Mouse (Mus musculus) liver, postnatal 0 days (tissue): Measurements from ENCODE around the gene Ube2j2. TPM values are rescaled to one million over a fixed set of nuclear protein-coding genes. Genes with fewer than 3 reads are reported as not detected.
A peak's percentile ranks its signal among the peaks of the same experiment; 100 is the strongest.

Experiments
- ATAC-seq: fragments of 200-750 bp; cut with Nextera tagmentation; 2 replicates; pipeline ENCODE4 v1.8.0; 2017; ENCODE audit warnings: mild to moderate bottlenecking, moderate library complexity
- DNase-seq: peaks from one replicate; pipeline ENCODE4 v3.0.0-alpha.2; 2016
- H3K27ac ChIP-seq: fragments of 300-500 bp; sonication (generic); 2 replicates; pipeline ENCODE4 v1.5.1; 2014; ENCODE audit warnings: antibody characterized with exemption, moderate library complexity, mild to moderate bottlenecking, low read depth
- H3K27me3 ChIP-seq: fragments of 300-500 bp; sonication (generic); 2 replicates; pipeline ENCODE4 v1.6.1; 2014; ENCODE audit warnings: low read length, control low read depth, mixed read lengths; ENCODE audit not compliant: insufficient read depth
- H3K36me3 ChIP-seq: fragments of 300-500 bp; sonication (generic); replicated peaks from 2 replicates; pipeline ENCODE4 v1.6.1; 2014; ENCODE audit warnings: mild to moderate bottlenecking, control low read depth, low read length, moderate library complexity, mixed read lengths; ENCODE audit not compliant: insufficient read depth
- H3K4me1 ChIP-seq: fragments of 300-500 bp; sonication (generic); 2 replicates; pipeline ENCODE4 v1.6.1; 2014; ENCODE audit warnings: antibody characterized with exemption, mild to moderate bottlenecking, control low read depth; ENCODE audit not compliant: insufficient read depth
- H3K4me2 ChIP-seq: fragments of 300-500 bp; sonication (generic); 2 replicates; pipeline ENCODE4 v1.6.1; 2014; ENCODE audit warnings: low read depth, mild to moderate bottlenecking, low read length, moderate library complexity, mixed read lengths
- H3K4me3 ChIP-seq: fragments of 300-500 bp; sonication (generic); 2 replicates; pipeline ENCODE4 v1.5.1; 2014; ENCODE audit warnings: low read depth, low read length
- H3K9ac ChIP-seq: fragments of 300-500 bp; sonication (generic); replicated peaks from 2 replicates; pipeline ENCODE4 v1.6.1; 2014; ENCODE audit warnings: mild to moderate bottlenecking, moderate library complexity
- H3K9me3 ChIP-seq: fragments of 300-500 bp; sonication (generic); 2 replicates; pipeline ENCODE4 v1.6.1; 2016; ENCODE audit warnings: mild to moderate bottlenecking, control low read depth, low read length, mixed read lengths
- CTCF ChIP-seq: sonication (generic); IDR thresholded peaks from 2 replicates; pipeline ENCODE4 v1.5.1; 2016; ENCODE audit warnings: antibody characterized with exemption, low read depth
- EP300 ChIP-seq: IDR thresholded peaks from 2 replicates; pipeline ENCODE4 v1.6.1; 2016; ENCODE audit warnings: antibody characterized with exemption, low read depth, mild to moderate bottlenecking
- WGBS: fragments of 180-500 bp; shearing (Covaris S2); extraction: QIAGEN DNeasy Blood & Tissue Kit; methylation state at CpG from one replicate; pipeline ENCODE4 v1.1.7; 2014; ENCODE audit not compliant: insufficient replicate concordance; 5-methylcytosine and 5-hydroxymethylcytosine counted together
- polyA plus RNA-seq: library from polyadenylated mRNA; unstranded; fragments of >200 nt; fragmentation: Nextera tagmentation; extraction: Ambion mirVana; gene quantifications from 2 replicates; pipeline ENCODE4 v1.2.1, GENCODE M21; 2015

The Ube2j2 gene
- polyA plus RNA-seq, 1 experiment from 2014 or later: 45.9 TPM

DNA sequence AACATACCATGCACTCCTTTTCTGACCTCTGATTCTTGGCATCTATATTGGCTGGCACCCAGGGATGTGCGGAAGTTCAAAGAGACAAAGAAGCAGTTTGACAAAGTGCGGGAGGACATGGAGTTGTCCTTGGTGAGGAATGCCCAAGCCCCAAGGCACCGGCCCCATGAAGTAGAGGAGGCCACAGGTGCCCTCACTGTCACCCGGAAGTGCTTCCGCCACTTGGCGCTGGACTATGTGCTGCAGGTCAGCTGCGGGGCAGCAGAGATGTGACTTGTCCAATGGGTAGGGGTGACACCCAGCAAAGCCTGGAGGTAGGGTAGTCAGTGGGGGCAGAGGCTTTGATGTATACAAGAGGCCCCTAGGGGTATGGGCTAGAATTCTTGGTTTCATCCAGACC is 44.3 kb upstream of the Ube2j2 start:
- Histone ChIP-seq H3K27me3 (no peaks in the 10 kb centered on the region), H3K4me1 (peaks cover 15% of the 10 kb centered on the region), H3K27ac (no peak overlapping the region), H3K4me2 (no peak overlapping the region), H3K4me3 (no peak overlapping the region), H3K9ac (no peak overlapping the region), H3K36me3 (peaks cover 47% of the 10 kb centered on the region), H3K9me3 (no peaks in the 10 kb centered on the region)
- no peak for ATAC-seq
- DNase-seq: no peak
- 86% methylated on average over 7 of the region's 7 CpGs for WGBS
- no peak for TF ChIP-seq CTCF
- TF ChIP-seq EP300: no peak

DNA sequence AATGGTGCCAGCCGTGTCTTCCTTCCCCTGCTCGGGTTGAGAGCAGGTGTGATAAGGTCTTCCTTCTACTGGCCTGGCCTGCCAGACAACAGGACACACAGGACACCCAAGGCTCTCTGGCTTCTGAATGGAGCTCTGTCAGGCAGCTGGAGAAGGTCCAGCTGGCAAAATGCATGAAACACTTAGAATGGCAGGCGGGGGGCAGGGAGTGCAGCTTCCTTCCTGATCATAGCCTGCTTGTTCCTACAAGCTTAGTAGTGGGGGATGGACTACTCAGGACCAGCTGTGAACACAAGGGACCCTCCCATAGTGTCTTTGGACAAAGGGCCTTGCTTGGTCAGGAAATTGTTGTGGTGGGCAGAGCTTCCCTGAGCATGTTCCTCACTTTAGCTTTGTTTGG is 42.4 kb upstream of the Ube2j2 start:
- Histone ChIP-seq H3K36me3 (peaks cover 46% of the 10 kb centered on the region), H3K4me3 (no peak overlapping the region), H3K9ac (no peak overlapping the region), H3K4me2 (no peak overlapping the region), H3K9me3 (no peaks in the 10 kb centered on the region), H3K27ac (no peak overlapping the region), H3K27me3 (no peaks in the 10 kb centered on the region), H3K4me1 (no peaks in the 10 kb centered on the region)
- no peak for DNase-seq
- ATAC-seq: no peak
- TF ChIP-seq EP300: no peak
- no peak for TF ChIP-seq CTCF
- 80% methylated on average over 3 of the region's 3 CpGs for WGBS

DNA sequence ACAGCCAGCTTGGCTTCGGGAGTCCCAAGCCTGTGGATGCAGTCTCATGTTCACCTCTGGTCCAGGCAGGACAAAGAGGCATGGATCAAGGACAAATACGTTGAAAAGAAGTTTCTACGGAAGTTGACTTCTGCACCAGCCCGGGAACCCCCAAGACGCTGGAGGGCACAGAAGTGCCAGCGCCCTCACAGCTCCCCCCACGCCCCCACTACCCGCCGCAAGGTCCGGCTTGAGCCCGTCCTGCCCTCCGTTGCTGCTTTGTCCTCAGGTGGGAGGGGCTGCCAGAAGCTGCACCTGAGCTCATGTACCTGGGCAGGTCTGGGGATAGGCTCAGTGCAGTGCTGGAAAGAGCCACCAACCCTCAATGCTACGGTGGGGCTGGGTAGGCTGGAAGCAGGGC is 40.4 kb upstream of the Ube2j2 start:
- no peak overlapping the region for H3K9ac ChIP-seq
- ATAC-seq: no peak
- no peak overlapping the region for H3K4me2 ChIP-seq
- H3K4me1 ChIP-seq: no peaks in the 10 kb centered on the region
- H3K9me3 ChIP-seq: no peaks in the 10 kb centered on the region
- peaks cover 36% of the 10 kb centered on the region for H3K36me3 ChIP-seq
- TF ChIP-seq EP300 (no peak), CTCF (no peak)
- no peak overlapping the region for H3K4me3 ChIP-seq
- 96% methylated on average over 13 of the region's 13 CpGs for WGBS
- no peak for DNase-seq
- H3K27me3 ChIP-seq: no peaks in the 10 kb centered on the region
- no peak overlapping the region for H3K27ac ChIP-seq

DNA sequence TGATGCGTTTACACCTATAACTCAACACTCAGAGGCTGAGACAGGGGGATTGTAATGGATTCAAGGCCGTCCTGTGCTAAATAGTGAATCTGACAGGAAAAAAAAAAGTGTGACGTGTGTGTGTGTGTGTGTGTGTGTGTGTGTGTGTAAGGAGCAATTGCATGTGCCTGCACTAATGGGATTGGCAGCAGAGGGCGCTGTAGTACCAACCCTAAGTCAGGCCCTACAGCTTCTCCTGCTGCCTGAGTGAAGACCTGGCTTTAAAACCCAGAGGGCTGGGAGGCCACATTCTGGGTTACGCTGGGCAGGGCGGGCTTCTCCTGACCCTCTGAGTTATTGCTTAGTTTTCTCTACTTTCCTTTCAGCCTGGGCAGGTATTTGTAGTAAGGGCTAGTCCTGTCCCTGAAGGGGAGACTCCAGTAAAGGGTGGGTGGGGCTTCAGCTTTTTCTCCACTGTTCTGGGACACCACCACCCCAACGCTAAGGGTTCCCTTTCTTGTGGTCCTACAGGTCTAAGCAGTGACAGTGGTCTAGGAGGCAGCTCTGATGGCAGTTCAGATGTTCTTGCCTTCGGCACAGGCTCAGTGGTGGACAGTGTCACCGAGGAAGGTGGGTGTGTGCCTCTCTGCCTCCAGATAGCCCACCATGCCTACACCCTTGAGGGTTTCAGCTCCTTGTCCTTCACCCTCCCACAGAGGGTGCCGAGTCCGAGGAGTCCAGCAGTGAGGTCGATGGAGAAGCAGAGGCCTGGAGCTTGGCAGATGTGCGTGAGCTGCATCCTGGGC is 39.1 kb upstream of the Ube2j2 start:
- no peak overlapping the region for H3K4me2 ChIP-seq
- no peaks in the 10 kb centered on the region for H3K4me1 ChIP-seq
- no peak overlapping the region for H3K27ac ChIP-seq
- no peak for ATAC-seq
- H3K4me3 ChIP-seq: no peak overlapping the region
- peak; percentile 51 for TF ChIP-seq CTCF
- TF ChIP-seq EP300: no peak
- WGBS: 89% methylated on average over 13 of the region's 13 CpGs
- DNase-seq: peak; percentile 49
- peaks cover 26% of the 10 kb centered on the region for H3K36me3 ChIP-seq
- H3K9ac ChIP-seq: no peak overlapping the region
- no peaks in the 10 kb centered on the region for H3K27me3 ChIP-seq
- no peaks in the 10 kb centered on the region for H3K9me3 ChIP-seq

DNA sequence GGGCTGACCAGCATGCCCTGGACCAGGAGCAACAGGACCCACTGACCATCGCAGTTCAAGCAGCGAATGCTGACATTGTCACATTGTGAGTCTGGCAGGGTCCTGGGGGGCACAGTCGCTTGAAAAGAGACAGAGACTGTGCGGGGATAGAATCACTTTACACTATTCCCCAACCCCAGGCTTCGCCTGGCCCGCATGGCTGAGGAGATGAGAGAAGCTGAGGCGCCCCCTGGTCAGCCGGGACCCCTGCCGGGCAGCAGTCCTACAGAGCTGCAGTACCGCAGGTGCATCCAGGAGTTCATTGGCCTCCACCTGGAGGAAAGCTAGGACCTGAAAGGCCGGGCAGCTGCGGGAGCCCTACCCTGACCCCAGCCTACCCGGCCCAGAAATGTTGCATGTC is 38.0 kb upstream of the Ube2j2 start:
- WGBS: 87% methylated on average over 13 of the region's 13 CpGs
- no peak overlapping the region for H3K27ac ChIP-seq
- no peak overlapping the region for H3K9ac ChIP-seq
- H3K4me2 ChIP-seq: no peak overlapping the region
- H3K4me3 ChIP-seq: no peak overlapping the region
- H3K36me3 ChIP-seq: peaks cover 16% of the 10 kb centered on the region
- TF ChIP-seq EP300 (no peak), CTCF (no peak)
- no peaks in the 10 kb centered on the region for H3K9me3 ChIP-seq
- DNase-seq (no peak), ATAC-seq (no peak)
- H3K4me1 ChIP-seq: no peaks in the 10 kb centered on the region
- no peaks in the 10 kb centered on the region for H3K27me3 ChIP-seq

DNA sequence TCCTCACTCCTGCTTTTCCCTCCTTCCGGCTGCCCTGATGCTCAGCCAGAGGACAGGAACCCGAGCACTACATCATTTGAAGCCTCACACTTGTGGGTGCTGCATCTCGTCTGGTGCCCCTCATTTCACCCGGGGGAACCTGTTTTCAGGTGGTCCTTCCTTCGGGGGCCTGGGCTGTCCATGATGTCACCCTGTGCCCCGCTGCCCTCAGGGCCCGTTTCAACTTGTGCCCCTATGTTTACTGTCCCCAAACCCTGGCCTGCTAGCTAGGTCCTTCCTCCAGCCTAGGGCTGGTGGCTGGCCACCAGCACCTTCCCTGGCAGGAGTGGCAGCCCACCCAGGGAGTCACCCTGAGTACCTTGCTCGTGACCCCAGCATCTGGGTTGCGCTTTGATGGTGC is 37.5 kb upstream of the Ube2j2 start:
- H3K27me3 ChIP-seq: no peaks in the 10 kb centered on the region
- TF ChIP-seq EP300 (no peak), CTCF (no peak)
- no peak for DNase-seq

More for the DNA sequence above, 37.5 kb upstream of the Ube2j2 start:
- Histone ChIP-seq H3K9me3 (no peaks in the 10 kb centered on the region), H3K4me1 (no peaks in the 10 kb centered on the region), H3K36me3 (peaks cover 16% of the 10 kb centered on the region), H3K4me2 (no peak overlapping the region), H3K4me3 (no peak overlapping the region), H3K9ac (no peak overlapping the region), H3K27ac (no peak overlapping the region)
- no peak for ATAC-seq
- WGBS: 87% methylated on average over 9 of the region's 9 CpGs
